Mouse (Mus musculus) retina, postnatal 7 days (tissue): ENCODE measurements around the gene Zbtb43.

Experiments
- DNase-seq: peaks from one replicate; pipeline ENCODE4 v3.0.0-alpha.2; 2012; ENCODE audit warnings: low read depth, low spot score

Gene Zbtb43

DNA sequence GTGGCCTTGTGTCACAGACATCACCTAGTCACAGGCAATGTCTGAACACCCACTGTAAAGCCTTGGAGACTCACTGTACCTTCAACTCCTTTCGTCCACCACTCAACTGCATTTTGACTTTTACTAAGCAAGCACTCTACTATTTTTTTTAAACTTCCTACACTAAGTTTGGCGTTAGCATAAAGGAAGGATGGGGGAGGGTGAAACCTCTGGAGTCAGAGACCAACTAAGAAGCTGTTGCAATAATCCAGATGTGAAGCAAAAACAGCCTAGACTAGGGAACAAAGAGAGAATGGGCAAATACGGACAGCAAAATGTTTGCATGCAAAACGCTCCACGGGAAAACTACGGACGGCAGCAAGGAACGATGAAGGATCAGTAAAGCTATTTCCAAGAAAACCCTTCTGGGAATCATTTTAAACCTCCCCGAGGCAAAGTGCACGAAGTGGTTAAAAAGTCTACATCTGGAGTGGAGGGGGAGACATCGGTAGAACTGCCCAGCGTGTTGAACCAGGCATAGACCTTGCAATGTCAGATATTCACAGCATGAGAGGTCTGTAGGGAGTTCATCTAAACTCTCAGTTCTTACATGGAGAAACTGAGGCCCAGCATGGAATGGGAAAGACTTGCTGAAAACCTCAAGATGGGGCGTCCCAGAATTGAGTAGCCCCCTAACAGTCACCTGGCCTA is 38.1 kb downstream of the Zbtb43 start:
- no peak for DNase-seq

DNA sequence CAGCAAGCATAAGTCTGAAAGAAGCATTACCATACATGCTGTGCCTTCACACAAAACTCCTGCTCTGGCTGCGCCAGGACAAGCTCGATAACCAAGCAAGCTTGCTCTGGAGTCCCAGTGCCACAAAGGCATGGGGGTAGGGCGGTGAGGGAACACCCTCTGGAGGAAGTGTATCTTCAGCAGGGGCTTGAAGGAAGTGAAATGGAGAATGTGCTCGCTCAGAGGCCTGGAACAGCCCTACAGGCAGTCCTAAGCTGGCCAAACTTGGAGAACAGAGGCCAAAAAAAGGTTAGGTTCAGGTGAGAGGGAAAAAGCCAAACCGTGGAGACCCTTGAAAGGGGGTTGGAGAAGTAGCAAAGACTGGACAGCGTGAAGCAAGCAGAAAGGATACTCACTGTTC is 39.0 kb downstream of the Zbtb43 start:
- no peak for DNase-seq

DNA sequence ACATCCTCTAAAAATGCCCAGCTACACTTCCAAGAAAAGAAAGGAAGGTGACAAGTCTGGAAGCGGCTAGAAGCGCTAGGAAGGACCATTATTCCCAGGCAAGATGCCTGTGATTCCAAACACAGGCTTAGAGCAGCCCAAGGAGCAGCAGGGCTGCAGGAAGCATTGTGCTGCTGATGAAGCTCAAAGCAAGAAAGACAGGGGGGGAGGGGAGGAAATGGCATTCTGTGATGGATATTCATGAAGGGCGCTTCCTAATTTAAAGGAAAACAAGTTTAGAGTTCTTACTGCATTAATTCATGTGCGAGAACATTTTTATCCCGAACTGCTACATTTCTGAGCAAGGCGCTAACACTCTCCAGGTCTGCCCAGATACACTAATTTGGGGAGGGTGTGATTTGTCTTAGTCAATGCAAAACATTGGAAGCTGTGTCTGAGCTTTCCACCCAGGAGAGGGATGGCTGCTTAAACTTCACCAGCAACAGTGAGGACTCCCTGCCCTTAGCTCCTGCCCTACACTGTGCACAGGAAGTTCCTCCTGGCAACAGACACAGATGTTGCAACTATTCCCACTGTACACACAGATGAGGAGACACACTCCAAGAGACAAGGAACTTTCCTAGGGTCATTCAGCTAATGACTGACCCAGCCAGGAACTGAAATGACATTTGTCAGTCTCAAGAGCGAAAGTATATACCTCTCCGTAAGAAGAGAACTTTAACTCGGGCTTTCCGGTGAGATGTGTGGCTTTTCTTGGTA is 41.5 kb downstream of the Zbtb43 start:
- no peak for DNase-seq

DNA sequence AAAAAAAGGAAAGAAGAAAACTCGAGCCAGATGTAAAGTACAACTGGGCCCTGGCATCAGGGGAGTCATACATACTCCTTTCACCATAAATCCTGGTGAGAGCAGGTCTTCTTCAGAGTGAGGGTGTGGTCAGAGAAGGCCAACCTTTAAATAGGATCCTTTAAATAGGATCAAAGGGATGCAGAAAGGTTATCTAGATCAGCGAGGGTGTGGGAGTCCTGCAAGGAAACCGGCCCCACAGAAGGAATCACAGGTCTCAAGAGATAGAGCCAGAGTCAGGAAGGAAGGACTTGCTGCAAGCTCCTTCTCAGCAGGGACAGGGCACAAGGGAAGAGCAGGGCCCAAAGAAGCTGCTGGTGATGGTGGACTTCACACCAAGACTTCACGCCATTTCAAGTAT is 50.9 kb downstream of the Zbtb43 start:
- no peak for DNase-seq

DNA sequence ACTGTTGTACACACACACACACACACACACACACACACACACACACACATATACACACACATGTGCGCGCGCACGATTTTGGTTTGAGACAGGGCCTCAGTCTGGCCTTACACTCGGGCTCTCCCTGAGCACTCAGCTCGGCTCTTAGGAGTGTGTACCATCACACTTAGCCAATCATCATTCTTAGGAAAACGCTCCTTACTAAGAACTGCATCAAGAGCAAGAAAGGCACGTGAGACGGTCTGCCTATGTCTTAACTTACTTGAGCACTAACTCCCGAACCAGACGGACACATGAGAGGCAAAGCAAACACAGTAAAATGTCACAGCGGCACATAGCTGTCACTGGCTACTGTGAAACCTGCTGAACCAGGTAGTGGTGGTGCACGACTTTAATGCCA is 54.3 kb downstream of the Zbtb43 start:
- no peak for DNase-seq

DNA sequence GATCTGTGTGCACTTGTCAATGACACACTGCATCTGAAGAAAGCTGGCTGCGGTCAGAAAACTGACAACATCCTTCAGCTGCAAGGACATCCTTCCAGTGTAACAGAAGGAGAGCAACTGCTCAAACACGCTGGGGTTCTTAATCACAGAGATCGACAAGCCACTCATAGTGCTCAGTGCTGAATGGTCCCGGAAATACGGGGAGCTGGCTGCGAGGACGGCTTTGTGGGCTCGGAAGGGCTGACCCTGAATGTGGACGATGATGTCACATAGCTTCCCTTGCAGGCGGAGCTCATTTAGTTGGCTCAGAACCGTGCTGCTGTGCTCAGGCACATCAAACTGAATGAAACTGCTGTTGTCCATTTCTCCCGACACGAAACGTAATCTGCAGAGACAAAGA is 56.2 kb downstream of the Zbtb43 start:
- DNase-seq = no peak

DNA sequence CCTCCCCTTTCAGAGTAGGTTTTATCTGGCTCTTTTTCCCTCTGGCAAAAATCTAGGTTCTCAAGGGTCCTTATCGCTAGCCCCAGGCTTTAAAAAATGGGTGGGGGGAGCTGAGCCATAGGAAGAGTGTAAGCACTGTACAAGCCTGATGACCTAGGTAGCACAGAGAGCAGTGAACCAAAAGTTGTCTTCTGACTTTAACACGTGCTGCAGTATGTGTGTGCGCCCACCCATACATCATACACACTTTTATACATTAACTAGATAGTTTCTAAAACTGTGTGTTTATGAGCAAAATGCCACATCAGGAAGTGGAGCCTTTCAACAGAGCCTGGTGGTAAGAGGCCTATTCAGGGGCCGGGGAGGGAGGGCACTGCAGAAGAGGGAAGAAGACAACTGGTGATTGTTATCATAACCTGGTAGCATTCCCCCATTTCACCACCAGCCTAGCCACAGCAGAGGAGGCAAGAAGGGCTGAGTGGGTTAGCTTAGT is 64.8 kb downstream of the Zbtb43 start:
- DNase-seq = no peak

DNA sequence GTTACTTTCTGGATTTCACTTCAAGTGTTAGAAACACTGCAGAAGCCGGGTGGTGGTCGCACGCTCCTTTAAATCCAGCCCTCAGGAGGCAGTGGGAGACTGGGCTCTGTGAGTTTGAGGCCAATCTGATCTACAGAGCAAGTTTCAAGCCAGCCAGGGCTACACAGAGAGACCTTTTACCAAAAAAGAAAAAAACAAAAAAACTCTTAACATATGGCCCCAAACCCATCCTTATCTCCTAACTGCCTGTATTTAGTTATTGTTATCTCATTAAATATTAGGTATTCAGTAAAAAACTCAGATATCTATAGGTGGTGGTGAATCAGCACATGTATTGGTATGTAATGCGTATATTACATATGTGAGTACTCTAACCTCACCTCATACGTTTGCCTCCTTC is 65.7 kb downstream of the Zbtb43 start:
- DNase-seq = no peak

DNA sequence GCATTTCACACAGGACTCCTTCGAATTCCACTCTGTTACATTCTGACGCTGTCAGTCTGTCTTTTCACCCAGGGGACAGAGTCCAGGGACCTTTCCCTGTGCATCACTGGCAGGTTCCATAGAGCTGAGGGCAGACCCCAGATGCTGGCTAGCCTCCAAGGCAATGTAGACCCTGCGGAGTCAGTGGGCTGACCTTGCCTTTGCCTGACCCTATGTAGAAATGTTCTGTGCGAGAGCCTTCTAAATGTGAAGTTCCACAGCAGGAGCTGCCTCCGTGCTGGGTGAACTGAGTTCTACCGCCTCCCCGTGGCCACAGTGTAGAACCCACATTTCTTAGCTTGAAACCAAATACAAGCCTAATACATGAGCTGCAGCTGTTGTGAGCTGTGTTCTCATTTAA is 66.1 kb downstream of the Zbtb43 start:
- DNase-seq = peak; percentile 65

DNA sequence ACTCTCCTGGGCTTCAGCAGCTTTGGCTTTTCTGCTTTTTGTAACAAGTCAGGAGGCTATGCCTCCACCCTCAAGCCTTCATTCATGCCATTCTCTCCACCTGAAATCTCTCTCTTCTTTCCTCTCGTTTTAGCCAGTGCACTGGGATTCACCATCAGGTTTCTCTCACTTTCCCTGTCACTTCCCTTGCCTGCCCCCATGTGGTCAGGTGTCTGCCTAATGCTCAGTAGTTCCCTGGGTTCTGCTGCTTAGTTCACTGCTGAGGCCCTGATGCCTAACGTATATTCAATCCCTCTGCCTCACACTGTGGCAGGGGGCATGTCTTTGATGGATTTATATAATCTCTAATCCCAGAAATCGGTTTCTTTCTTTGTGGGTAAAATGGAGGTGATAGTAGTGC is 67.1 kb downstream of the Zbtb43 start:
- peak; percentile 17 for DNase-seq

DNA sequence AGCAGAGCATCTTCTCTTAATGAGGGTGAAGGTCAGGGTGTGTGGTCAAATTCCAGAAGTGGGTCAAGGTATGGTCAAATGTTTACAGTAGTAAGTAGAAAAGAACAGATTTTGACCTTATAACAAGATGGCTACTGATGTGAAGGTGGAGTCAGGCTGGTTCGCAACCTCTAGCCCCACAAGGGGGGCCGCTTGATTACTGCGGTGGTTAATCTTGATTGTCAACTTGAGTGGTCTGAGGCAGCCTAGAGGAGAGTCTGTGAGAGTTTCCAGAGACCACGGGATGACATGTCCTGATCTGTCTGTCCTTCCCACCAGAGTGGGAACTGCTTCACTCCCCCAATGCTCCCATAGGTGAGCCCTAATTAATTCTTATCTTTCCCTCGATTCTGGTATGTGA is 67.8 kb downstream of the Zbtb43 start:
- DNase-seq = no peak
